Mouse (Mus musculus) bone marrow, adult 2 months (tissue): ENCODE measurements around the gene Kif28.

Experiments
- CTCF ChIP-seq: fragments of 200-500 bp; IDR thresholded peaks from 2 replicates; pipeline ENCODE4 v1.5.1; 2011; ENCODE audit warnings: low read length, control low read depth; ENCODE audit not compliant: control insufficient read depth, insufficient read depth
- POLR2A ChIP-seq: fragments of 200-500 bp; IDR thresholded peaks from 2 replicates; pipeline ENCODE4 v1.6.1; 2011; ENCODE audit warnings: low read depth, mild to moderate bottlenecking, control low read depth, low read length, borderline replicate concordance; ENCODE audit not compliant: control insufficient read depth

- no peak for TF ChIP-seq POLR2A
- TF ChIP-seq CTCF, result no peak
These were observed 65.7 kb downstream of the Kif28 start for GRCm38 (mm10) chr1:179679326-179679725.
